Mouse (Mus musculus) ES-Bruce4 (cell line): Measurements from ENCODE around the gene Lhfpl2. TPM values are rescaled to one million over a fixed set of nuclear protein-coding genes. Genes with fewer than 3 reads are reported as not detected.

ENCODE experiments used
- H3K27ac ChIP-seq: 2 replicates; pipeline ENCODE4 v1.5.1; 2012; ENCODE audit warnings: low read length, inconsistent platforms; ENCODE audit not compliant: insufficient read depth
- H3K27me3 ChIP-seq: 2 replicates; pipeline ENCODE4 v1.6.1; 2012; ENCODE audit warnings: mild to moderate bottlenecking, low read length, inconsistent platforms; ENCODE audit not compliant: control insufficient read depth, poor library complexity, insufficient read depth, severe bottlenecking
- H3K36me3 ChIP-seq: 2 replicates; pipeline ENCODE4 v1.6.1; 2012; ENCODE audit warnings: inconsistent platforms, mild to moderate bottlenecking, low read length, moderate library complexity; ENCODE audit not compliant: control insufficient read depth, poor library complexity, insufficient read depth, severe bottlenecking
- H3K4me1 ChIP-seq: one replicate; pipeline ENCODE4 v1.8.1; 2011; ENCODE audit warnings: low read length; ENCODE audit not compliant: control insufficient read depth, insufficient read depth
- H3K4me3 ChIP-seq: 2 replicates; pipeline ENCODE4 v1.5.1; 2011; ENCODE audit warnings: low read depth, mild to moderate bottlenecking, low read length
- H3K9ac ChIP-seq: 2 replicates; pipeline ENCODE4 v1.6.1; 2012; ENCODE audit warnings: low read depth, mild to moderate bottlenecking, inconsistent platforms; ENCODE audit not compliant: poor library complexity, severe bottlenecking
- H3K9me3 ChIP-seq: replicated peaks from 2 replicates; pipeline ENCODE4 v1.6.1; 2012; ENCODE audit warnings: mild to moderate bottlenecking, low read length, inconsistent platforms; ENCODE audit not compliant: control insufficient read depth, poor library complexity, insufficient read depth, severe bottlenecking
- CTCF ChIP-seq: IDR thresholded peaks from one replicate; pipeline ENCODE4 v1.8.1; 2011; ENCODE audit warnings: low read depth, low read length
- EP300 ChIP-seq: IDR thresholded peaks from 2 replicates; pipeline ENCODE4 v1.6.1; 2011; ENCODE audit warnings: low read depth, low read length; ENCODE audit not compliant: insufficient read depth
- POLR2A ChIP-seq: IDR thresholded peaks from one replicate; pipeline ENCODE4 v1.8.1; 2011; ENCODE audit warnings: low read length; ENCODE audit not compliant: insufficient read depth
- polyA plus RNA-seq: library from polyadenylated mRNA; stranded (reverse); fragments of >200 nt; gene quantifications from 2 replicates; pipeline ENCODE4 v1.2.4, GENCODE M21; 2011; ENCODE audit warnings: low read depth; ENCODE audit not compliant: missing spikeins, insufficient read depth, insufficient read length

Gene Lhfpl2
- polyA plus RNA-seq, 1 experiment = 12.5 TPM

GRCm38 (mm10) chr13:94115476-94115875 lies 57.9 kb downstream of the Lhfpl2 start:
- H3K27me3 ChIP-seq = no peaks in the 10 kb centered on the region
- no peak overlapping the region for H3K9ac ChIP-seq
- TF ChIP-seq EP300 (no peak), CTCF (no peak), POLR2A (no peak)
- no peak overlapping the region for H3K4me3 ChIP-seq
- peaks cover 2% of the 10 kb centered on the region for H3K4me1 ChIP-seq
- H3K27ac ChIP-seq = no peak overlapping the region
- H3K9me3 ChIP-seq = no peaks in the 10 kb centered on the region; the same call in 1 of the 2 replicates
- no peaks in the 10 kb centered on the region for H3K36me3 ChIP-seq

- H3K4me1 ChIP-seq = peaks cover 2% of the 10 kb centered on the region
- no peaks in the 10 kb centered on the region for H3K27me3 ChIP-seq
- H3K27ac ChIP-seq = peak overlapping the region; percentile 49; the same call in 1 of the 2 replicates
- no peak overlapping the region for H3K4me3 ChIP-seq
- H3K9me3 ChIP-seq = no peaks in the 10 kb centered on the region
- no peak overlapping the region for H3K9ac ChIP-seq
- TF ChIP-seq EP300 = 0 out of 2 replicates have a peak, but pooled peaks have one; percentile 37
- no peak for TF ChIP-seq POLR2A
- no peaks in the 10 kb centered on the region for H3K36me3 ChIP-seq
These were observed 59.3 kb downstream of the Lhfpl2 start for GRCm38 (mm10) chr13:94116705-94117410.

GRCm38 (mm10) chr13:94117522-94117921 lies 59.9 kb downstream of the Lhfpl2 start:
- no peaks in the 10 kb centered on the region for H3K27me3 ChIP-seq
- no peak overlapping the region for H3K27ac ChIP-seq
- TF ChIP-seq EP300 (no peak), CTCF (no peak), POLR2A (no peak)
- peaks cover 2% of the 10 kb centered on the region for H3K4me1 ChIP-seq
- no peak overlapping the region for H3K9ac ChIP-seq
- no peaks in the 10 kb centered on the region for H3K9me3 ChIP-seq
- no peak overlapping the region for H3K4me3 ChIP-seq
- H3K36me3 ChIP-seq = no peaks in the 10 kb centered on the region

GRCm38 (mm10) chr13:94118091-94118490 lies 60.5 kb downstream of the Lhfpl2 start:
- no peak overlapping the region for H3K4me3 ChIP-seq
- H3K4me1 ChIP-seq = peaks cover 2% of the 10 kb centered on the region
- no peak overlapping the region for H3K9ac ChIP-seq

GRCm38 (mm10) chr13:94119309-94119708 lies 61.7 kb downstream of the Lhfpl2 start:
- H3K27me3 ChIP-seq = no peaks in the 10 kb centered on the region
- no peaks in the 10 kb centered on the region for H3K36me3 ChIP-seq
- peaks cover 2% of the 10 kb centered on the region for H3K4me1 ChIP-seq
- no peak overlapping the region for H3K9ac ChIP-seq
- TF ChIP-seq CTCF = no peak
- no peak for TF ChIP-seq POLR2A
- TF ChIP-seq EP300 = no peak
- no peak overlapping the region for H3K27ac ChIP-seq
- no peak overlapping the region for H3K4me3 ChIP-seq
- no peaks in the 10 kb centered on the region for H3K9me3 ChIP-seq

More at GRCm38 (mm10) chr13:94118091-94118490, 60.5 kb downstream of the Lhfpl2 start:
- Histone ChIP-seq H3K27me3 (no peaks in the 10 kb centered on the region), H3K27ac (no peak overlapping the region), H3K9me3 (no peaks in the 10 kb centered on the region), H3K36me3 (no peaks in the 10 kb centered on the region)
- TF ChIP-seq POLR2A = no peak
- TF ChIP-seq CTCF = peak; percentile 60
- no peak for TF ChIP-seq EP300
